Mouse (Mus musculus): Measurements from ENCODE around the gene Zfp11. TPM values are rescaled to one million over a fixed set of nuclear protein-coding genes. Genes with fewer than 3 reads are reported as not detected.

The Zfp11 gene
- 0.03 and 0.04 TPM in 2 replicates for polyA plus RNA-seq (2012)

DNA sequence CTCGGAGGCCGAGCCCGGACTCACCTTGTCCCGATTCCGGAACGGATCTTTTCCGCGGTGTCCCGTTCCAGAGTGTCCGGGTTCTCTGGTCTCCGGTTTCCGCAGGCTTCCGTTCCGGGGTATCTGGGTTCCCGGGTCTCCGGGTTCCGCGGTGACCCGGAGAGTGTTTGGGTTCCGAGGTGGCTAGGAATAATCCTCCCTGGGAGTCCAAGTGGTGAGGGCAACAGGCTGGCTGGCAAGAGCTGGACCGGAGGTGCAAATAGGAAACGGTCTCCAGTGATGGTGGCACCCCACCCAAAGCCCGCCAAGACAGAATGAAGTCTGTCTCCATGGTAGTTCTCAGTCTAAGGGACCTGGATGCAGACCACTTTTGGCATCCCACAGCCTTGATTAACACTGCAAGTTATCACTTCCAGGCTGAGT is at the start of gene Zfp11:
Zfp11 (minus strand) TSS at position 64 of the 423 bp plus-strand sequence.
- TF ChIP-seq GATA1 (IDR thresholded peaks at IDR 0.05; ENCODE audit: low read length), result no peak

DNA sequence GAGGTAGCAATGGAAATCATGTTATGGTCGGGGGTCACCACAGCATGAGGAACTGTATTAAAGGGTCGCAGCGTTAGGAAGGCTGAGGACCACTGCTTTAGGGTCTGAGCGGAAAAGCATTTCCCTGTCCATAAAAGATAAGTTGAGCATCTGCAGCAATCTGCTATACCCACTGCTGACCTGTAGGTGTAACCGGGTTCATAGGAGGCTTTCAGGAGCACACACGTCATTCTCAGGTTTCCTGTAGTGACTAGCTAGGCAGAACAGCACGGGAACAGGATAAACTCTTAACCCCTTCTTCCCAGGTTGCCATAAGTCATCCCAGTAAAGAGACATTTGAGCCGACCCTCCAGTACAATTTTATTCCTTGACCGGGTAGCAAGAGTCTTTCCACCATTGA is 47.1 kb upstream of the Zfp11 start:
- TF ChIP-seq GATA1 (IDR thresholded peaks at IDR 0.05; ENCODE audit: low read length), result no peak

DNA sequence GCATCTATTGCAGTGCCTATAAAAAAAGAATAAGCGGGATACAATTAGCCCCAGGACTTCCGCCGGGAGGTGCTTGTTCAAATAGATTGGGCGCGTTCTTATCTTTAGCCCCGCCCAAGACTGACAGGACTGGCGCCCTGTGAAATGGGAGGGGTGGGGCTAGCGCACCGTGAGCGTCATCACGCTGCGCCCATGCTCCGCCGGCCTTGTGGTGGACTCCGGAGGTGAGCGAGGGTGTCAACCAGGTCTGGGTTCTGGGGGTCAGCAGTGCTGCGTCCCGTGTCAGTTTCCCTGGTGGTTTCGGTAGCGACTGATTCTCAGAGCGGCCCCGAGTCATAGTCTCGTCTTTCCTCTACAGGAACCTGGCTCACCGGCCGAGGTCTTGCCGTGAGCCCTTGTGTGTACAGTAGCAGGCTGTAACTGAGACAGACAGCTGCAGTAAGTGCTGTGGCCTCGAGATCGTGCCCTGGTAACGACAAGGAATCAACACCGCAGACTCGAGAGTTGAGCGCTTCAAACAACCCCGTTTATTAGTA is 45.5 kb upstream of the Zfp11 start, which contains the start of gene Mrps17:
Mrps17 (plus strand) TSS at position 172 of the 536 bp plus-strand sequence.
- peak; percentile 23 for TF ChIP-seq GATA1 (IDR thresholded peaks at IDR 0.05; ENCODE audit: low read length)

DNA sequence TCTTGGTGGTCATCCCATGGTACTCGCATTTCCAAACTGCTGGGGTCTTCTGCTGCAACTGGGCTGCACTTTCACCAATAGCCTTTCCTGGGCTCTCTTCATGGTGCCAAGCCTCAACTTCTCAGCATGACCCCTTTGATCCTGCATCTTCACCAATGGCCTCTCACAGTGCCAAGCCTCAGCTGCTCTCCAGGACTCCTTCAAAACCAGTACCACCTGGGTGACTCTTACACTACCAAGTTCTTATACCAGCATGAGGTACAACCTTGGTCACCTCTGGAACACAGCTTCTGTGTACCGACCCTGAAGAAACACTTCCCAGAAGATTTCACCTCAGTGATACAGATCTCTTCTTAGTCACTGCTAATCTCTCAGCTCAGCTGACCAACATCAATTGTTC is 38.5 kb upstream of the Zfp11 start, which contains the start of gene Sept14:
Sept14 (minus strand) TSS at position 101 of the 400 bp plus-strand sequence.
- no peak for TF ChIP-seq GATA1 (IDR thresholded peaks at IDR 0.05; ENCODE audit: low read length)

DNA sequence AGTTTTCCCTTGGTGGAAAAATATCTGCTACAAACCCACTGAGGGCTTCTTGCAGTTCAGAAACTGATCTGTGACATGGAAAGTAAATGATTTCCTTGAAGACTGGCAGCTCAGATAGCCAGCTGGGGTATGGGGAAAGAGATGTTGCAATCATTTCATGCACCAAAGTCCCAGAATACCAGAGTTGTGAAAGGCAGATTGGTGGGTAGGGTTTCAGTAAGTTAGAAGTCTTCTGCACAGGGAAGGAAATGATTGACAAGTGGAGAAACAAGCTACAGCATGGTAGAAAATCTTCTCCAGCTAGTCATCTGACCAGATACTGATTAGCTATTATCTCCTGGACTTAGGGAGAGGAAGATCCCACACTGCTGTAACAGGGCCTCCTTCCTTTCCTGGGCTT is 33.5 kb upstream of the Zfp11 start:
- TF ChIP-seq GATA1 (IDR thresholded peaks at IDR 0.05; ENCODE audit: low read length), result no peak

DNA sequence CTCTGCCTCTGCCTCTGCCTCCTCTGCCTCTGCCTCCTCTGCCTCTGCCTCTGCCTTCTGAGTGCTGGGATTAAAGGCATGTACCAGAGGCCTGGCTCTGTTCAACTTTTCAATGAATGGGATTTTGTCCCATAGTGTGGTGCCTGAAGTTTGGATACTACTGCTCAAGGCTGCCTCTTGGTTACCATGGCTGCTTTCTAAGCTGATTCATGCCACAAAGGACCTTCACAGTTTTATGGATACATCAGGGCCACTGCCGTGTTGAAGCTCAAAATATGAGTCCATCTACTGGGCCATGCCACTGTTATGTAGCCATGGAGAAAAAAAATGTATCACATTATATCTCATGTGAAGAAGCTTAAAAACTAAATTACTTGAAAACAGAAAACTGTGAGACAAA is 31.8 kb upstream of the Zfp11 start:
- no peak for TF ChIP-seq GATA1 (IDR thresholded peaks at IDR 0.05; ENCODE audit: low read length)

DNA sequence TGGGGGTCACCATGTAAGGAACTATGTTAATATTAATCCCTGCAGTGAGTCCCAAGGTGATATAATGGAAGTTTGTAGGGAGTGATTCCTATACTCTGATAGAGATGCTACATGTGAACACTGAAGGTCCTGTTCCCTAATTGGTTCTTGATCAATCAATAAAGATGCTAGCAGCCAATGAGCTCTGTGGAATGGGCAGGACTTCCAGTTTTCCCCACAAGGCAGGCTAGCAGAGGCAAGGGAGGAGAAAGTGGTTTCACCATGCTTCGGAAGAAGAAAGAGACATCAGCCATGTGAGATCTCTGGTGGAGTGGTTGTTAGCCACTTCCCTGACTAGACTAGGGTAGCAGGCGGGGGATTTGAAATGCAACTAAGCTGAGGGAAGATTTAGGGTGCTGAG is 30.6 kb upstream of the Zfp11 start:
- no peak for TF ChIP-seq GATA1 (IDR thresholded peaks at IDR 0.05; ENCODE audit: low read length)

DNA sequence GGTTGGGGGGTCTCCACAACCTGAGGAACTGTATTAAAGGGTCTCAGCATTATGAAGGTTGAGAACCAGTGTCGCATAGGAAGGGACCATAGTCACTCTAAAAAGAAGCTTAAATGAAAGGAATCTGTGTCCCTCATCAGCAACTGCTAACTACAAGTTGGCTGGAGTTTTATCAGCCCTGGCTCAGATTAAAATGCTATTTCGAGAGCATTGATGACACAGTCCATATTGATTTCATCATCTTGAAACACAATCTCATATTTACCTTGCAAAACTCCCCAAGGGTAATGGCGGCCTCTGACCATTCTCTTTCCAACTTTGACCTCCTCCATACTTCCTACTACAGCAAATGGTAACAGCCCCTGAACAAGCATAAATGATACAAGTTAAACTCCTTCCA is 20.6 kb upstream of the Zfp11 start:
- TF ChIP-seq GATA1 (IDR thresholded peaks at IDR 0.05; ENCODE audit: low read length), result no peak

DNA sequence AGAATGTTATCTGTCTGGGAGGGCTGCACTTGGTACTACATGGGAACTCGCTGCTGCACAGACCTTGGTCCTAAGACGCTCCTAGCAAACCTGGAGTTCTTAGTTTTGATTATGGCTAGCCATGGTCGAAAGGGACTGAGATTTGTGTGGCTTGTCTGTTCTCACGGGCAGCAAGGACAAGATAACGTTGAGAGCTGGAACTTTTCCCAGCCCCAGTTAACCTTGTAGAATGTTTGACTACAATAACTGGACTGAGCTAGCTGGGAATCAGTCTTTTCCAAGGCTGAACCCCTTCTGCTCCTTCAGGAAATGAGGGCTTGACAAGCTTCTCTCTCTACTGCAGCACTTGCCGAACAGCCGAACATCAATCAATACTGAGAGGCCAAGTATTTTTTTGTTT is 17.7 kb upstream of the Zfp11 start:
- TF ChIP-seq GATA1 (IDR thresholded peaks at IDR 0.05; ENCODE audit: low read length), result no peak

DNA sequence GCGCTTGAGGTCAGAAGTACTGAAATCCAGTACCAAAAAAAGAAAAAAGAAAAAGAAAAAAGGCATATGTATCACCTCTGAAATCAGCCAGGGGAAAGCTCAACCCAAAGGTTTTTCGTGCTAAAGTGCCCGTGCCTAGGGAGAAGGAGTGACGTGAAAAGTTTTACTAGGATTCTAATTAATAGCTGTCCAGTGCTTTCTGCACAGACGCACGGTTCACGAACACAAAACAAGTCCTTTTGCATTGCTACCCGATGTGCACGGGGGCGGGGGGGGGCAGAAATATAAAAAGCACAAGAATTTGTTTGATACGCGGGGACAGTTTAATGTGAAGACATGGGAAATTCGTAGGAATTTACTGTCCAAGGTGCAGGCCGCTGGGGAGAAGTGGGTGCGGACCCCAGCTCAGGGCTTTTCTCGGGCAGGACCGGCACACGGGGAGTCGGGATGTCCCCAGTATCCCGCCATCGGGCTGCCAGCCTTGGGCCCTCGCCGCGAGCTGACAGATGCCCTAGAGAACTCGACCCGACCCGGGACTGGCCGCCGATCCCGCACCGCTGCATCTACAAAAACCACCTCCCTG is 355 bp downstream of the Zfp11 start:
- TF ChIP-seq GATA1 (IDR thresholded peaks at IDR 0.05; ENCODE audit: low read length), result no peak

DNA sequence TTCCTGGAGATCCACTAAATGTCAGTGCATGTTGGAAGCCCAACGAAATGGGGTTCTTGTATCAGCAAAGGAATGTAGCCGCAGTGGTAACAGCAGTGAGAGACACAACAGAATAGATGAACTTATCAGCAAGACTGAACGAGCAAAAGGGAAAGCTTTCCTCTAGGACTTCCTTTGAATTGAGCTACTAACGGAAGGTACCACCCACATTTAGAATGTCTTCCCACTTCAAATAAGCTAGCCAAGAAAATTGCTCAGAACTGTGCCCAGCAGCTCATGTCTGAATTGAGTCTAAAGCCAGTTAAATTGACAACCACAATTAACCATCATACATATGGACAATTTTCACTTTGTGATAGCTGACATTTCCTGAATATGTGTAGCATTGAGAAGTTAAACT is 2.0 kb downstream of the Zfp11 start:
- TF ChIP-seq GATA1 (IDR thresholded peaks at IDR 0.05; ENCODE audit: low read length), result no peak

DNA sequence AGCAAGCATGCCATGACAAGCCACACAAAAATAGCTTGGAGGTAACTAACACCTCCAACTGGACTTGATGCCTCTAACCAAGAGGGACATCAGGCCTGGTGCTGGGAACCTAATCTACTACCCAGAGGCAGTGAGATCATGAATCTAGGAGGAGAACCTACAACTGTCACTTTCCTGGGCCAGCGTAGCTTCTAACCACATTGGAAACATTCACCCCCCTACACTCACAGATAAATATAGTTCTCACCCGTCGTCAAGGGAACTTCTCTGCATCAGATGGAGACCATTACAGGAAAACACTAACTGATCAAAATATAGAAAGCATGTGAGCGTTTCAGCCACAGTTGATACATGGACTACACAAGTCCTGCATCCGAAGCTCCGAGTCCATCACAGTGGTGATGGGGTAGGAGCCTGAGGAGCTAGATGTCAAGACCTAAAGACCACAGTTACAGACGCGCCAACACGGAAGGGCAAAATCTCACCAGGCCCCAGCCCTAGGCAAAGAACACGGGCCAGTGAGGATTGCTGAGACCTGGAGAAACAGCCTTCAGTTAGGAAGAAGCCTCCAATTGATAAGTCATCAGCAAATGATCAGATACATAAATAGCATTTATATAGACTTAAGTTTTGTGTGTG is 3.5 kb downstream of the Zfp11 start:
- TF ChIP-seq GATA1 (IDR thresholded peaks at IDR 0.05; ENCODE audit: low read length), result no peak

DNA sequence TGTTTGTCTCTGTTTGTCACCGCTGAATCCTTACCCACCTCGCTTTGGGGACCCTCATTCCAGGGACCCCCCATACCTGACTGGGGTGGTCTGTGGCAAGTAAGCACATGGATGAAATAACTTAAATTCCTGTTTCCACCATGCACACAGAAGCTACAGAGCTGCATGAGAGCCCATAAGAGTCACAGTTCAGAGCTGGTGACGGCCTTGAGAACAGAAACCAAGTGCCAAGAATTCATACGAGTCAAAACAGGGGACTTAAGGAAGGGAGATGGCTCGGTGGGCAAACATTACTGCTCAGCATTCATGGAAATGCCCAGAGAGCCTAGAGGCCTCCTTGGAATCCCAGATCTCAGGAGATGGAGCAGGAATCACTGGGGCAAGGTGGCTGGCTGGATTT is 5.8 kb downstream of the Zfp11 start:
- no peak for TF ChIP-seq GATA1 (IDR thresholded peaks at IDR 0.05; ENCODE audit: low read length)

DNA sequence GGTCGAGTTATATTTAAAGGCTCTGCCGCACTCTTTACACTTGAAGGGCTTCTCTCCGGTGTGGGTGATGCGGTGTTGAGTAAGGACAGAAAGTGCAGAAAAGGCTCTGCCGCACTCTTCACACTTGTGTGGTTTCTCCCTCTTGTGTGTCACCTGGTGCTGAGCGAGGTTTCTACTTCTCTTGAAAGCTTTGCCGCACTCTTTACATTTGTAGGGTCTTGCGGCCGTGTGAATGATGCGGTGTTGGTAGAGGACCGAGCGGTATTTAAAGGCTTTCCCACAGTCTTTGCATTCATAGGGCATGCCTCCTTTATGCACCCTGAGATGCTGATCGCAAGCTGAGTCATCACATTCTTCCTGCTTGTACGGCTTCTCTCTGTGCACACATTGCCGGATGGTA is 12.0 kb downstream of the Zfp11 start:
- TF ChIP-seq GATA1 (IDR thresholded peaks at IDR 0.05; ENCODE audit: low read length), result no peak

DNA sequence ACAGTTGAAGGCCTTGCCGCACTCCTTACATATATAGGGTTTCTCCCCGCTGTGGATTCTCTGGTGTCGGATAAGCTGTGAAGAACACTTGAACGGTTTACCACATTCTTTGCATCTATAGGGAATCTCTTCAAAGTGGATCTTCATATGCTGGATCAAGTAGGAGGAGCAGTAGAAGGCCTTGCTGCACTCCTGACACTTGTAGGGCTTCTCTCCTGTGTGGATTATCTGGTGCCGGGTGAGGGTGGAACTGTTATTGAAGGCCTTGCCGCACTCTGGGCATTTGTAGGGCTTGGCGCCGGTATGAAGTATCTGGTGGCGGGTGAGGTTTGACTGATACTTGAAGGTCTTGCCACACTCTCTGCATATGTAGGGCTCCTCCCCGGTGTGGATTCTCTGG is 12.9 kb downstream of the Zfp11 start:
- no peak for TF ChIP-seq GATA1 (IDR thresholded peaks at IDR 0.05; ENCODE audit: low read length)

DNA sequence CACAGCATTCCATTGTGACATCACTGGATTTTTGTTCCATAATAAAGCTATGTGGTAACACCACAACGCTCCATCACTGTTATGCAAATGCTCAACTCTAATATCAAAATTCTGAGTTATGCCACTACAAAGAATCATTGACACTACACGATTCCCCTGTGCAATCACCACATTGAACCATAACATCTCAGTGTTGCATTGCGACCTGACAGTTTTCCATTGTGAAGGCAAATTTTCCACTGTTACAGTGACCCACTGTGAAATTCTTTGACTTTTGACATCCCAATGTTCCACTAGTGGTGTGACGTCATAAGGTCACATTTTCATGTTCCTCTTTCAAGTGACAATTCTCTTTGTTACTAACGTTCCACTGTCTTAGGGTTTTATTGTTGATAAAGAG is 19.0 kb downstream of the Zfp11 start:
- TF ChIP-seq GATA1 (IDR thresholded peaks at IDR 0.05; ENCODE audit: low read length), result no peak

DNA sequence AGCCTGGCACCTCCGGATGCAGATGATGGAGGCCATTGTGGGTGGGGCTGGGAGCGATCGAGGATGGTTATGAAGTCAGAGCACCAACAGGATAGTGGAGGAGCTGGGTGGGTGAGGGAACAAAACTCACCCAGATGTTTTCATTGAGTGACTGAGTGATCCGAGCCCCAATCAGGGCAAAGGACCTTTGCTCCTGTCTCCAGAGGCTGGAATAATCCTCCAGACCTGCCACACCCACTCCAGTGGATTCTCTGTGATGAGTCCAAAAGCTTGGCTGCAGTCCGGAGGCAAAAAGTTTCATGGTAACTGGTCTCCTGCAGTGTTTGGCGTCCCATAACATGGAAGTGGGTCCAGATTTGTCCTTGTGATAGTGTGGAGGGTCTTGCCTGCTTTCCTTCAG is 43.8 kb downstream of the Zfp11 start:
- no peak for TF ChIP-seq GATA1 (IDR thresholded peaks at IDR 0.05; ENCODE audit: low read length)

Measured in G1E-ER4 (cell line).